Comparison of ENCODE assay signal across 35 mouse cellular contexts in genomic region chr7:89303765-89304164, GRCm38 (mm10).
"Had no signal": no experiment of that assay in that cellular context is flagged by ENCODE, and none has a peak within 500 bp of the region (broad histone marks: within the 10 kb centered on the region; RNA-seq: fewer than 3 reads in every experiment).

No protein-coding gene starts in this region.

- H3K9me3 ChIP-seq: heart, embryonic 10.5 days; heart, embryonic 12.5 days; heart, embryonic 13.5 days; heart, embryonic 15.5 days; hindbrain, embryonic 10.5 days; hindbrain, embryonic 12.5 days; hindbrain, embryonic 13.5 days; hindbrain, embryonic 15.5 days; intestine, embryonic 15.5 days; kidney, embryonic 15.5 days had no signal

- H3K36me3 ChIP-seq: hindbrain, embryonic 12.5 days; intestine, embryonic 15.5 days had no signal

- ATAC-seq: hindbrain, embryonic 16.5 days; hindbrain, postnatal 0 days; inflammation-experienced regulatory T-cells, adult 6 months; intestine, embryonic 15.5 days; intestine, embryonic 16.5 days; intestine, postnatal 0 days had no signal

- DNase-seq: heart, postnatal 10 days; heart, postnatal 14 days; heart, postnatal 36 days; heart, postnatal 4 days; kidney, adult 11 months; kidney, adult 18-20 months; kidney, adult 2 months; kidney, adult 8-10 months; kidney, adult 9 months; kidney, postnatal 10 days; kidney, postnatal 14 days; kidney, postnatal 25 days; kidney, postnatal 36 days; kidney, postnatal 4 days; layer of hippocampus, adult 9-11 months; layer of hippocampus, postnatal 36 days had no signal

- H3K4me2 ChIP-seq: heart, embryonic 11.5 days; heart, embryonic 12.5 days; heart, embryonic 13.5 days; heart, embryonic 15.5 days; hindbrain, embryonic 12.5 days; hindbrain, embryonic 13.5 days; hindbrain, embryonic 14.5 days; hindbrain, embryonic 15.5 days; intestine, embryonic 15.5 days; kidney, embryonic 15.5 days had no signal

- H3K4me1 ChIP-seq: hindbrain, embryonic 10.5 days; hindbrain, embryonic 12.5 days; hindbrain, embryonic 15.5 days; intestine, embryonic 15.5 days had no signal

- H3K27ac ChIP-seq: heart, embryonic 10.5 days; heart, embryonic 13.5 days; heart, embryonic 15.5 days; hindbrain, embryonic 10.5 days; hindbrain, embryonic 12.5 days; hindbrain, embryonic 13.5 days; hindbrain, embryonic 14.5 days; hindbrain, embryonic 15.5 days; hindbrain, postnatal 0 days; intestine, embryonic 15.5 days; kidney, embryonic 15.5 days; kidney, postnatal 0 days; layer of hippocampus, adult 2 months had no signal

- H3K9ac ChIP-seq: heart, embryonic 12.5 days; heart, embryonic 13.5 days; heart, embryonic 15.5 days; hindbrain, embryonic 12.5 days; hindbrain, embryonic 13.5 days; hindbrain, embryonic 14.5 days; hindbrain, embryonic 15.5 days; intestine, embryonic 15.5 days; kidney, embryonic 15.5 days had no signal

- H3K4me3 ChIP-seq: heart, embryonic 10.5 days; heart, embryonic 12.5 days; heart, embryonic 13.5 days; heart, embryonic 15.5 days; hindbrain, embryonic 10.5 days; hindbrain, embryonic 12.5 days; hindbrain, embryonic 13.5 days; hindbrain, embryonic 15.5 days; intestine, embryonic 15.5 days; kidney, embryonic 15.5 days; layer of hippocampus, adult 2 months had no signal

- H3K27me3 ChIP-seq: heart, embryonic 12.5 days; heart, embryonic 13.5 days; heart, embryonic 15.5 days; hindbrain, embryonic 12.5 days; hindbrain, embryonic 13.5 days; hindbrain, embryonic 15.5 days; intestine, embryonic 15.5 days; kidney, embryonic 15.5 days had no signal
